Comparison of ENCODE assay signal across 9 mouse cellular contexts in genomic region chr2:21267149-21267761, GRCm38 (mm10).
DNase-seq lines count a peak whose midpoint lies in the region; ATAC-seq and TF ChIP-seq lines count a peak whose summit lies in the region.
"Had no signal": no experiment of that assay in that cellular context is flagged by ENCODE, and none has a peak within 500 bp of the region (broad histone marks: within the 10 kb centered on the region; RNA-seq: fewer than 3 reads in every experiment).

No protein-coding gene starts in this region.

- H3K27me3 ChIP-seq in heart, embryonic 10.5 days (ENCODE audit: insufficient read depth, poor library complexity, severe bottlenecking), result no peaks in the 10 kb centered on the region
- no peaks in the 10 kb centered on the region for H3K27me3 ChIP-seq in embryonic facial prominence, embryonic 12.5 days
- H3K27me3 ChIP-seq in hindbrain, embryonic 14.5 days (ENCODE audit: control insufficient read depth, insufficient read depth, low read length), result no peaks in the 10 kb centered on the region
- H3K27me3 ChIP-seq in midbrain, postnatal 0 days (ENCODE audit: insufficient read depth, low read length), result no peaks in the 10 kb centered on the region

- H3K9ac ChIP-seq in embryonic facial prominence, embryonic 12.5 days, result no peak overlapping the region
- peak overlapping the region; percentile 28; the same call in 1 of the 2 replicates for H3K9ac ChIP-seq in hindbrain, embryonic 14.5 days
- no peak overlapping the region for H3K9ac ChIP-seq in midbrain, postnatal 0 days (replicated peaks; ENCODE audit: low read length, poor library complexity, severe bottlenecking)
- H3K9ac ChIP-seq: lung, embryonic 14.5 days had no signal

- no peaks in the 10 kb centered on the region for H3K9me3 ChIP-seq in heart, embryonic 10.5 days
- no peaks in the 10 kb centered on the region for H3K9me3 ChIP-seq in embryonic facial prominence, embryonic 12.5 days
- H3K9me3 ChIP-seq in hindbrain, embryonic 14.5 days (ENCODE audit: control insufficient read depth, low read length), result no peaks in the 10 kb centered on the region
- H3K9me3 ChIP-seq in midbrain, postnatal 0 days (ENCODE audit: low read length), result no peaks in the 10 kb centered on the region

- no peak overlapping the region for H3K27ac ChIP-seq in heart, embryonic 10.5 days
- no peak overlapping the region for H3K27ac ChIP-seq in embryonic facial prominence, embryonic 12.5 days
- H3K27ac ChIP-seq in hindbrain, embryonic 14.5 days, result peak overlapping the region; percentile 59; the same call in 1 of the 2 replicates
- H3K27ac ChIP-seq in midbrain, postnatal 0 days (ENCODE audit: low read depth, low read length), result no peak overlapping the region

- no peaks in the 10 kb centered on the region for H3K36me3 ChIP-seq in heart, embryonic 10.5 days
- H3K36me3 ChIP-seq in embryonic facial prominence, embryonic 12.5 days, result no peaks in the 10 kb centered on the region
- H3K36me3 ChIP-seq in hindbrain, embryonic 14.5 days (replicated peaks; ENCODE audit: control insufficient read depth, insufficient read depth), result no peaks in the 10 kb centered on the region
- no peaks in the 10 kb centered on the region for H3K36me3 ChIP-seq in midbrain, postnatal 0 days (ENCODE audit: insufficient read depth, low read length)

- peaks cover 25% of the 10 kb centered on the region; the same call in 1 of the 2 replicates for H3K4me1 ChIP-seq in heart, embryonic 10.5 days
- H3K4me1 ChIP-seq in embryonic facial prominence, embryonic 12.5 days, result peaks cover 7% of the 10 kb centered on the region
- peaks cover 9% of the 10 kb centered on the region; the same call in 1 of the 2 replicates for H3K4me1 ChIP-seq in hindbrain, embryonic 14.5 days (replicated peaks; ENCODE audit: control insufficient read depth, insufficient read depth, low read length)
- no peaks in the 10 kb centered on the region for H3K4me1 ChIP-seq in midbrain, postnatal 0 days (ENCODE audit: insufficient read depth, low read length)

- peak overlapping the region; percentile 5; the same call in 1 of the 2 replicates for H3K4me3 ChIP-seq in heart, embryonic 10.5 days
- no peak overlapping the region for H3K4me3 ChIP-seq in embryonic facial prominence, embryonic 12.5 days
- no peak overlapping the region; the same call in 1 of the 2 replicates for H3K4me3 ChIP-seq in hindbrain, embryonic 14.5 days (replicated peaks; ENCODE audit: low read length)
- H3K4me3 ChIP-seq in midbrain, postnatal 0 days (ENCODE audit: low read depth, low read length), result no peak overlapping the region

- WGBS in heart, embryonic 10.5 days, result 30% methylated on average over 6 of the region's 6 CpGs
- WGBS in embryonic facial prominence, embryonic 12.5 days, result 18% methylated on average over 6 of the region's 6 CpGs
- WGBS in hindbrain, embryonic 14.5 days, result 15% methylated on average over 6 of the region's 6 CpGs
- 17% methylated on average over 6 of the region's 6 CpGs for WGBS in midbrain, postnatal 0 days

- no peak for TF ChIP-seq CTCF in midbrain, postnatal 0 days (IDR thresholded peaks at IDR 0.05)

- intact Hi-C loops in left cerebral cortex, postnatal 25 days (cut with DNase I), result no loop called here

- peak overlapping the region; percentile 34 for H3K4me2 ChIP-seq in embryonic facial prominence, embryonic 12.5 days (replicated peaks)
- peak overlapping the region; percentile 36 for H3K4me2 ChIP-seq in hindbrain, embryonic 14.5 days (replicated peaks)
- peak overlapping the region; percentile 32 for H3K4me2 ChIP-seq in midbrain, postnatal 0 days (ENCODE audit: low read depth, low read length, poor library complexity, severe bottlenecking)
- H3K4me2 ChIP-seq: lung, embryonic 14.5 days had no signal

- no peak for ATAC-seq in embryonic facial prominence, embryonic 12.5 days (ENCODE audit: insufficient number of reproducible peaks, insufficient read depth, low FRiP score, low TSS enrichment)
- 0 out of 2 replicates have a peak, but pooled peaks have one; percentile 12 for ATAC-seq in hindbrain, embryonic 14.5 days (ENCODE audit: low FRiP score)
- ATAC-seq in midbrain, postnatal 0 days (ENCODE audit: low FRiP score), result no peak
- no peak for ATAC-seq in activated CD4-positive, CD25-positive, alpha-beta regulatory T cell, adult 4 months

- DNase-seq in heart, embryonic 10.5 days (ENCODE audit: low spot score), result no peak
- DNase-seq in heart, adult 18-20 months, result no peak
- DNase-seq in hindbrain, embryonic 14.5 days (ENCODE audit: low spot score), result no peak
- DNase-seq in midbrain, postnatal 0 days (ENCODE audit: low spot score), result no peak
- no peak for DNase-seq in left cerebral cortex, postnatal 25 days (ENCODE audit: low spot score in 2 of 2)
- no peak for DNase-seq in frontal cortex, postnatal 36 days (ENCODE audit: low spot score in 2 of 2)
- DNase-seq: lung, embryonic 14.5 days had no signal
